Mouse (Mus musculus): ENCODE results near the gene Tpra1.

Gene Tpra1

DNA sequence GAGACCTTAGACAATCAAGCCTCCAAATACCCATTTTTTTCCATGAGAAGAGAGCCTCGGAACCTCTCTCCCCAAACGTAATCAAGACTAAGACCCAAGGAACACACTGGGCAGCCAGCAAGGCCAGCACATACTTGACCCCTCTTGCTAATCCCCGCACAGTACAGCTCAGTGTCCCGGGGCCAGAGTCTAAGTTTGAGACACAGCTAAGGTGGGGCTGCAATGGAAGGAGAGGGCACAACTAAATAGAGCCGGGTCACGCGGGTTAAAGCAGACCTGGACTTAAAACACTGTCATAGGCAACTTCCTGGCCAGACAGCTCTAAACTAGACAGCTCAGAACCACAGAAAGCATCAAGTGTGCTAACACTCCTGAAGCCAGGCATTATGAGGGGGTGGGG is 11.2 kb upstream of the Tpra1 start:
- DNase-seq (ENCODE audit: low spot score), result no peak

DNA sequence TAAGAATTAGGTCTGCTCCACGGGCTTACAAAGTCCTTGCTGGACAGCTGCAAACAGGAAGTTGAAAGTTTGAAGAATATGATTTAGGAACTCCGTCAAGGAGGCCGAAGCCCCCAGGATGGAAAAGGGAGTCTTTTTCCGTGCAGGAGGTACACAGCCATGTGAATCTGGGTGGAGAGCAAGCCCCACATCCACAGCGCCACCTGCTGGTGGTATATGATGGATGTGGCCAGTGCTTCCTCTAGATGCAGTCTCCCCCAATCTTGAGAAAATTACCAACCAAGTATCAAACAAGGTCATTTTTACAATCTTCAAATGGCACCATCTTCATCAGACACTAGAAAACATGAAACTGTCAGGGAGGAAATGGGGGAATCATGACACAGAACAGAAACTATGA is 8.5 kb upstream of the Tpra1 start:
- no peak for DNase-seq (ENCODE audit: low spot score)

DNA sequence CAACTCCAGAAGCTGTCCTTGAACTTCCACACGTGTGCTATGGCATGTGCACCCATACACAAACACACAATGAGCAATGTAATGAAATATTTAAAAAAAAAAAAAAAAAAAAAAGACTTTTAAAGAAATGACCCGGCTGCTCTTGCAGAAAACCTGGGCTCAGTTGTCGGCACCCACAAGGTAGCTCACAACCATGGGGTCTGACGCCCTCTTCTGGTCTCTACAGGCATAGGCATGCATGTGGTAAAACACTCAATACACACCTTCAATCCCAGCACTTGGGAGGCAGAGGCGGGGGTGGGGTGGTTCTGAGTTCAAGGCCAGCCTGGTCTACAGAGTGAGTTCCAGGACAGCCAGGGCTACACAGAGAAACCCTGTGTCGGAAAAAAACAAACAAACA is 6.1 kb upstream of the Tpra1 start:
- no peak for DNase-seq (ENCODE audit: low spot score)

DNA sequence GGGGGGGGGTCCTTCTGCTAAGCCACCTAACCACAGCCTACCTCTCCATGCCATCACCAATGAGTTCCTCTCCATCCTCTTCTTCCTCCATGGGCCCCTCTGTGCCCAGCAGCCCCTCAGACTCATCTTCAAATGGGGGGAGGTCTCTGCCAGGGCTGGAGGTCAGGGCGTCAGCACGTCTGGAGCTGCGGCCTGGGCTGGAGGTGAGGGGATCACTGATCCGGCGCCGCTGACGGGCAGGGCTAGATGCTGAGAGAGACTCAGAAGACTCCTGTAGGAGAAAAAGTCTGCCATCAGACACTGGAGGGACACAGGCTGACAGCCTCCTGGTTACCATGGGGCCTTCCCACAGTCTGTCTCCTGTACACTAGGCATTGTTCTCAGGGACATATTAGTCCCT is 4.8 kb upstream of the Tpra1 start:
- no peak for DNase-seq (ENCODE audit: low spot score)

DNA sequence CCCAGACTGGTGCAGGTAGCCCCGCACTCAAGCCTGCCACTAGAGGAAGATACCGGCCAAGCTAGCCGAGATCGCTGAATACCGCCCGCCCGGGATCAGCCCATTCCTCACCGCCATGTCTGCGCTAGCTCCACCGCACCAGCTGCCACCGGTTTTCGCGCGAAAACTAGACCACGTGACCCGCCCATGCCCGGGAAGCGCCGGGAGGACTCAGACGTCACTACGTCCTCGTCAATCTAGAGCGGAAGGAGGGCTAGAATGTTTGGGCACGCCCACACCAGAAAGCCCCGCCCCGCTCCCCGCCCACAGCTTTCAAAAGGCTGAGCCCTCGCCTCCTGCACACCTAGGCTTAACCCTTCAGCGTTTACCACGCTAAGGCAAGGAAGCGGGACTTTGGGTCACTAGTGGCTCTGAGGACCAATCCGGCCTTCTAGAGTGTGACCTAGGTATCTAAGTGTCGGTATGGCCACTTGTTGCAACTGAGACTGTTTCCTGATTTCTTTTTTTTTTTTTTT is 3.5 kb upstream of the Tpra1 start, which contains the start of gene Mcm2:
Mcm2 (minus strand) TSS at position 247 of the 515 bp plus-strand sequence.
- peak; percentile 84 for DNase-seq (ENCODE audit: low spot score)

DNA sequence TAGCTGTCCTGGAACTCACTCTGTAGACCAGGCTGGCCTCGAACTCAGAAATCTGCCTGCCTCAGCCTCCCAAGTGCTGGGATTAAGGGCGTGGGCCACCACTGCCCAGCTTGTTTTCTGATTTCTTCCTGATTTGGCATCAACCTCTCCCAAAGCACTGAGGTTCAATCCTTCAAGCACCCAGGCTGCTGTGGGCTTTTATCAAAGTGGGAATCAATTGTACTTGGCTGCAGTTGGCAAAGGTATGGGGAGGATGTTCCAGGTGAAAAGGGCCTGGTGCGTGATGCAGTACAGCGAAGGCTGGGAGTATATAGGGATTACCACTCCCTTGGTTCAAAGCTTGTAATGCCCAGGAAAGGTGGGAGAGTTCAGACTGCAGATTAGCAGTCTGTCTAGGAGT is 3.0 kb upstream of the Tpra1 start:
- no peak for DNase-seq (ENCODE audit: low spot score)

DNA sequence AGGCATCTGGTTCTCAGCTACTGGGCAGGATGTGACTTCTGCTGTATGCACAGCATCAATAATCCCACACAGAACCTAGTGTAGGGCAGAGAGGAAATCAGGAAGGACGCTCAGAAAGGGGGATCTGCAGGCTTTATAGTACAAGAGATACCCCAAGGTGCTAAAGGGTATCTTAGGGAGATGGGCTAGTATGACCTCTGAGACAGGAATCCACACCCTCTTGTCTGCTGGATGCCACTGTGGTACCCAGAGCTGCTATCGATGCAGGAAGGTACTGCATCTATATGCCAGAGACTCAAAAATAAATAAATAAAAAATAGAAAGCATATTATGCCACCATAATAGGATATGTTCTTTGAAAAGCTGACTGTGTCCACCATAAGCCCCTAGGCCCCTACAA is 2.4 kb upstream of the Tpra1 start:
- no peak for DNase-seq (ENCODE audit: low spot score)

DNA sequence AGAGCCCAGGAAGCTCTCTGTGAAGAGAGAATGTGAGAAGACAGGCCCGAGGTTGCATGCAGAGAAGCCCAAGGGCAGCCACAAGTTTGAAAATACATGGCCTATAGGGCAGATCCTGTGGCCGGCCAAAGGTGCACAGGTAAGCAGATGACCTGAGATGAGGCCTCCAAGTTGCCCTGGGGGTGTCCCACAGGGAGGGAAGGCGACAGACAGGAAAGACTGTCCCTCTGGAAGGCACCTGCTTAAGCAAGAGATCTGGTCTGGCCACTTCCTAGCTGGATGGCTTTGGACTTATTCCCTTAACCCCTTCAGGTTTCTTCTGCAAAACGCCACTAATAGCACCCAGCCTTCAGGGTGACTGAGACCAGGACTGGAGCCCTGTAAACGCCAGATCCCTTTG is 580 bp upstream of the Tpra1 start:
- DNase-seq (ENCODE audit: low spot score), result no peak

DNA sequence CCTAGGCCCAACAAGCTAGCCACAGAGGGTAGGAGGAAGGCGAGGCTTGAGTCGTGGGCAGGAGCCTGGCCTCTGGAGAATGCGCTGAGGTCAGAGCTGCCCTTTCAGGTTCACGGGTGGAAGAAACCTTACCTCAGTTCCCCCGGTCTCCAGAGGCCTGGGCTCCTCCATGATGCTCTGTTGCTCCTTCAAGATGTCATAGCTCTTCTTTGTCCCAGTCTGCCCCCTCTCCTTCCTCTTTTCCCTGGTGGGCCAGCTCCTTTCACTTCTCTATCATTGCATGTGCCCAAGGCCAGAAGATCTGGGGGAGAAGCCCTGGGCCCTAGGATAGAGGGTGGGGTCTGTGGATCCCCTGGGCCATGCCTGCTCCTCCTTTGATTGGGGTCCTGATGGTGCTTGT is 1.7 kb downstream of the Tpra1 start:
- DNase-seq (ENCODE audit: low spot score), result no peak

DNA sequence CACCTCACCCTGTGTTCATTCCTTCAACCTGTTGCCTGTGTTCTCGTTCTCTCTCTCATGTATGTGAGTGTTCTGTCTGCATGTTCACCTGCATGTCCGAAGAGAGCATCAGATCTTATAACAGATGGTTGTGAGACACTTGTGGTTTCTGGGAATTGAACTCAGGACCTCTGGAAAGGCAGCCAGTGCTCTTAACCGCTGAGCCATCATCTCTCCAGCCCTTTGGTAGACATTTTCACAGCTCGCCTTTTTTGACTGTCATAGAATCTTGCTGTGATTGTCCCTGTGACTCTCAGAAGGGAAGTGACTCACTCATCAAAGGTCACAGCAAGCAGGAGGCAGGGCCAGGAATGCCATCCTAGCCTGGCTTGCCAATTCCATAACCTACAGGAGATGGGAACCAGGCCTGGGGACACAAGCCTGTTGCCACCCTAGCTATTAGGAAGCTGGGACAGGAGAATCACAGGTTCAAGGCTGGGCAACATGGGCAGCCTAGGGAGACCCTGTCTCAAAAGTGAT is 2.5 kb downstream of the Tpra1 start:
- no peak for DNase-seq (ENCODE audit: low spot score)

DNA sequence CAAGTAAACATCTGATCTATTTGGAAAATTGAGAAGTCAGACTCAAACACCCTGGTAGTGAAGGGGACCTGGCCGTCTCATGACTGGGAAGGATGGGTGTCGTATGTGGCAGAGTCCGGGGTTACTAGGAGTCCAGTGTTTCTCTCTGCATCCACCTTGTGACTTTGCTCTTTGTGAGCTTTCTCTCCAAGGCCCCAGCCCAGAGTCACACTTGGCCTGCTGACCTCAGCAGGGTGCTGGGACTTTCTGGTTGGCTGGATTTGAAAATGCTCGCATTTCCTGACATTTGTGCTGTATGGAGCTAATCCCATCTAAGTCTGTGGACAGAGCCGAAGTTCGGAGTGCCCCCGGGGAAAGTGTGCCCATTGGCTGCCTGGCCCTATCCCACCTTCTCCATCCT is 3.0 kb downstream of the Tpra1 start:
- no peak for DNase-seq (ENCODE audit: low spot score)

DNA sequence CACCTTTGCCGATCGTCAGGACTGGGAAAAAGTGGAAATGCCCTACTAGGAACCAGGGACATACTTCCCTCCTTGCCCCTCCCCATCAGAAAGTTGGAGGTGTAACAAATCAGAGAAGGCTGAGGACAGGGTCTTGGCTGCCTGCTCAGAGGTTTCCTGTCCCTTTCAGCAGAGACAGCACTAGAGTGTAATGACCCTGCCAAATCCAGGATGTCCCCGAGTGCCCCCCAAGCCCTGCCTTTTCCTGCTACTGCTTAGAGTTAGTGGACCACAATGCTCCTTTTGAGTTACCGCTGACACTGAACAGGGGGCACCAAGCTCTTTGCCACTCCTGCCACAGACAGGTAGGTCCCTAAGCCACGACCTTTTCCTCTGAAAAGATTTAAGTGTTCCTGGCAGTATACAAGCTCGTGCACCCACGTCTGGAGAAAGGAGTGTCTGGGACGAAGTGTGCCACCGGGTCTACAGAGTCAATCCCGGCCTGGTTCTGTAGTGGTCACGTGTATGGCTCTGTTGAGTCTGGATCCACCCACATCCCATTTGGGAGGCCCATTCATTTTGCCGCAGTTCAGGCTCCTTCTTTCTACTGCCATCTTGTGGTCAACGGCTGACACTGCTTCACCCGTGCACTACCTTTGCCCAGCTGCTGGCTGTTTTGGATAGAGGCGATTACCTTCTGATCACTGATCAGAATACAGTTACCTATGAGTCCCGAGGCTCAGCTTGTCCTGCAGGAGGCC is 4.5 kb downstream of the Tpra1 start:
- no peak for DNase-seq (ENCODE audit: low spot score)

DNA sequence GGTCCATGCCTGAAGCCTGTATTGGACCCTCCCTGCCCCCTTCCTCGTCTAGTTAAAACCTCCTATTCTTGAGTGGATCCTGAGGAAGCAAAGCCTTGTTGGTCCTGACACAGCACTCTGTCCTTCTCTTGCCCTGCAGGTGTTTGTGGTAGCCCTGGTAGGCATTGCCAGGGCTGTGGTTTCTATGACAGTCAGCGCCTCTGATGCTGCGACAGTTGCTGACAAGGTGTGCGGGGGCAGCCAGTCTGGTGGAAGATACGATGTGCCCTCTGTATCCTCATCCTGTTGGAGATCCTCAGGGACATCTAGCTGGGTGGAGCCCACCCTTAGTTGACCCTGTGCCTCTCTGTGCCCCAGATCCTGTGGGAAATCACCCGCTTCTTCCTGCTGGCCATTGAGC is 7.1 kb downstream of the Tpra1 start:
- DNase-seq (ENCODE audit: low spot score), result no peak

DNA sequence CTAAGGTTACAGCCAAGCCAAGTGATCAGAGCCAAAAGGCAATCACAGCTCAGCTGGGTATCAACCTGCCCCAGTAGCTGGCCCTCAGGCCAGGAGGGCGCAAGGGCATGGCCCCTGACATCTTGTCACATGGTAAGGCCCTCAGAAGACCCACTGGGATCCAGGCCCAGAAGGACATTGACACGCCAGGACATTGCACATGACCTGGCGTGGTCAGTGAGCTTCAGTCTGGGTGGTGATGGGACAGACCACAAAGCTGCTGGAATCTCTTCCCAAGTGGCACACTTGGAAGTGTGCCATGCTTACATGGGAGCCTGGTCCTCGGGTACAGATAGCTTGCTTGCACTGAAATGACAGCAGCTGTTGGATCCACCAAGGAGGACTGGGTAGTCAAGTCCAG is 11.0 kb downstream of the Tpra1 start:
- DNase-seq (ENCODE audit: low spot score), result no peak

DNA sequence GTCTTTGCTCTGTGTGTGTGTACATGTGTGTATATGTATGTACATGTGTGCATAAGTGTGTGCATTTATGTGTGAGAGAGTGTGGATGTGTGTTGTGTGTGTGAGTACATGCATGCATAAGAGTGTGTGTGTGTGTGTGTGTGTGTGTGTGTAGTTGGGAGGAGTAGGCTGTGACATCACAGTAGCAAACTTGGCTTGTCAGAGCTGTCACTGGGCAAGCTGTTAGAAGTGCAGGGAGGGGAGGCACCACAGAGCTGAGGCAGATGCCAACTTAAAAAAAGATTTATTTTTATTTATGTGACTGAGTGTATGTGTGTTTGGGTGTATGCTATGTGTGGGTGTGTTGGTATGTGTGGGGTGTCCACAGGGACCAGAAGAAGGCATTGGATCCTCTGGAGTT is 11.4 kb downstream of the Tpra1 start:
- DNase-seq (ENCODE audit: low spot score), result no peak

DNA sequence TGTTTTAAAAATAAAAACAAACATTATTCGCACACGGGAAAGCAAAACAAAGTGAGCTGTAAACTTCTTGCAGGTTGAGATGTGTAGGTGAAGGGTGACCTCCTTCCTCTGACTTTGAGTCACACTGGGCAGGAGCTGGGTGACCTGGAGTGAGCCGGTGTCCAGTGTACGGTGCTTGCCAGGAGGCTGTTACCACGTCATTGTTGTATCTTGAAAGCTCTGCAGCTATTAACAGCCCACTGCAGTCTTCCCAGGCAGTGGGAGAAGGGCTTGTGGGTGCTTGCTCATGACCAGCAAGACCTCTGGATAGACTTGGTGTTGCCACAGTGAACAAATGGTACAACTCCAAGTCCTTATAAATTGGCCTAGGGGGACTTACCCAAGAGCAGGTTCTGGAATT is 12.7 kb downstream of the Tpra1 start:
- DNase-seq (ENCODE audit: low spot score), result no peak

DNA sequence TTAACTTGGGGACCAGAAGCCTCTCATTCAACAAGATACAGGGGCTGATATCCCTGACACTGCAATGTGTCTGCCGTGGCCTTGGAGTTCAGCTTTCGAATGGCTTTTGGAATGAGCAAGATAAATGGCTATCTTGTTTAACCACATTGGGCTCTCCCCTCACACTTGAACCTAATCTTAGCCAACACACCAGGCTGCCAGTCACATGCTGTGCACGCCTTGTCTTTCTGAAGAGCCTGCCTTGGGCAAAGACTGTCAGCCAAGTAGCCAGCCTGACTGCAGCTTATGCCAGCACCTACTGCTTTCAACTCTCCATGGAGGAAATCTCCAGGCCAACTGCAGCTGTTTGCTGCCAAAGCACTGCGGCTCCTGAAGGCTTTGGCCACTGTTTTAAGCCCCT is 13.5 kb downstream of the Tpra1 start:
- no peak for DNase-seq (ENCODE audit: low spot score)

DNA sequence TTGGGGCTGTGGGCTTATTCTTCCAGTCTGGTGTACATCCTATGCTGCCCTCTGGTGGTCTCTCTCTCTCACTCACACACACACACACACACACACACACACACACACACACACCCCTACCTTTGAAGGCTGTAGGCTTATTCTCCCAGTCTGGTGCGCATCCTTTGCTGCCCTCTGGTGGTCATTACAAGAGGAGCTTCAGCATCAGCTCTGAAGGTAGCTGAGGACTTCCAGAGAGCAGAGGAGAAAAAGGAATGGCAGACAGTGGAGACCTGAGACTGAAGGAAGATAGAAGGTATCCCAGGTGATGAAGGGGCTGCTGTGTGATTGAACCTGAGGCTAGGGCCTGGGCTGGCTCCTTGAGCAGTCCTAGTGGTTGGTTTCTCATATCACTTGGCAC is 14.1 kb downstream of the Tpra1 start:
- DNase-seq (ENCODE audit: low spot score), result no peak

DNA sequence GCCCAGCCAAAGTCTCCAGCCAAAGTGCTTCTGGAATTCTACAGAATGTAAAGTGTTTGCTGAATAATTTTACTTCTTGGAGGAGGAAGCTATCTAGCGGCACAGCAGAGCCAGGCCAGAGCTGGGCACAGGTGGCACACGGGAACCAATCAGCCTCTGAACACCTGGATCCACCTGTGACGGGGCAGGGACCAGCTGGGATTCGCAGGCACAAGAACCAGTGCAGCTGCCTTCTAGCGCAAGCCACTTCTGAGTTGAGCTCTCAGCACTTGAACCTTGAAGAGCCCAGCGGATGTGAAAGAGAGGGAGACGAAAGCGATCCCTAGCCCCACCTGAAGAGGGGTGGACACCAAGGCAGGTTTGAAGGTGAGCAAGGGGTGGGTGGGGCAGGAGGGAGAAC is 16.8 kb downstream of the Tpra1 start:
- DNase-seq (ENCODE audit: low spot score), result no peak

DNA sequence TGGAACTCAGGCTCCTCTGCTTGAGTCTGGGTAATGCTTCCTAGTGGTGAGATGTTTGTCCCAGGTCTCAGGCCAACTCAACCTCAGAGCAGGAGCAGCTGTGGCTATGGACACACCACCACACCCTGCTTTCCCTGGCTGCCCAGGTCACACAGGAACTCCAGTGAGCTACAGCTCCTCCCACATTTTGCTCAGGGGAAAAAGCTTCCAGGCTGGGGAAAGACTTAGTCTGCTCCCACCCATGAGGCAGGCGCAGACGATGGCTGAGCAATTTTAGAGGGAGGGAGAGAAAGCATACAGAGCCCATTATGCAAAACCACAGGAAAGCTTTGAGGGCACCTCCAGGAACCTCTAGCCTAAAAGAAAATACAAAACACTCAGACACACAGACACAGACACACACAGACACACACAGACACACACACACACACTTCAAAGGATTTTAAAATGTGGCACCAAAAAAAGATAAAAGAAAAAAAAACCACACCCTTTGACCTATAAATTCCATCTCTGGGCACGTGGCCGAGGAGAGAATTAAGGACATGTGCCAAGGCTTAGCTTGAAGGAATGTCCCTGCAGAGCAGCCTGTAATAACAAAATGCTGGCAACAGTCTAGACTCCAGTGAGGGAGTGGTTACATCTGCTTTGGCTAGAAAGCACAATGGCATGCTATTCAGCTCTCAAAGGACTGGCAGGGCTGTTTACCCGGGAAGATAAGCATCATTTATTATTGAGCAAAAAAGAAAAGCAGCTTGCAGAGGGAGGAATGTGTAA is 22.6 kb downstream of the Tpra1 start:
- no peak for DNase-seq (ENCODE audit: low spot score)

DNA sequence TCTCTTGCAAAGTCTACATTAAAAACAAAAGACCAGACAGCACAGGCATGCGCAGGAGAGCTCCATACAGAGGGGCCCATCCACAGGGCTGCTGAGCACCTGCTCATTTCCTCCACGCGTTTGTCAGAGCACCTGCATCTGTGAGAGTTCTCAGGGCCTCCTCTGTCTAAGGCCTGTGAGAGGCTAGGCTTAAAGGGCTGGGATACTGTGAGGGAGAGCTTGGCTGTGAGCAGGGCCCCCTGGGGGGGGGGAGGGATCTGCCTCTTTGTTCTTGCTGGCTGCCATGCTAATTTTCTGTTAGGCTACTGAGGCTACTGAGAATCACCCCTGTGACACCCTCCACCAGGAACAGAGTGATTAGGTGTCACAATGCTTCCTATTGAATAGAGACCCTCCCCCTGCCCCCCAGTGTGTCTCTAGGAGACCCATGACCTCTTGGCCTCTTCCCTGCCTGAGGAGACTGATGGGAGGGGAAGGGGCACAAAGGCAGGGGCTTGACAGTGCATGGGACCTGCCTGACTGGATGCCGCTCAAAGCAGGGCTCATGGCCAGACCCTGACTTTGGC is 23.7 kb downstream of the Tpra1 start:
- DNase-seq (ENCODE audit: low spot score), result no peak

DNA sequence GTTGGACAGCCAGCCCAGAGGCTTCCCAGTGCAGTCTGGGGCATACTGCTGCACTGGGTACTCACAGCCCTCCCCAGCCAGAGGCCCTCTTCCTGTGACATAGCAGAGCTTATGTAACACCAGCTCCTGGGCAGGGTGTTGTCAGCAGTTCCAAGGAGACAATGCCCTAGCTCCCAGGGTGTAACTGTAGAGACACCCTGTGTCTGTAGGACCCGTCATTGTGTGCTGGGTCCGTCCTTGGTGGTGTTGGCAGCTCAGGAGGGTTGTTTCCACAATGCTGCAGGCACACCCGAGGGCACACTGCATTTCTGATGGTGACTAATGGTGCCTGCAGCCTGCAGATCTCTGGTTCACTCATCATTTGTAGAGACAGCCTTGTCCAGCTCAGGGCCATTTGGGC is 24.8 kb downstream of the Tpra1 start:
- no peak for DNase-seq (ENCODE audit: low spot score)

DNA sequence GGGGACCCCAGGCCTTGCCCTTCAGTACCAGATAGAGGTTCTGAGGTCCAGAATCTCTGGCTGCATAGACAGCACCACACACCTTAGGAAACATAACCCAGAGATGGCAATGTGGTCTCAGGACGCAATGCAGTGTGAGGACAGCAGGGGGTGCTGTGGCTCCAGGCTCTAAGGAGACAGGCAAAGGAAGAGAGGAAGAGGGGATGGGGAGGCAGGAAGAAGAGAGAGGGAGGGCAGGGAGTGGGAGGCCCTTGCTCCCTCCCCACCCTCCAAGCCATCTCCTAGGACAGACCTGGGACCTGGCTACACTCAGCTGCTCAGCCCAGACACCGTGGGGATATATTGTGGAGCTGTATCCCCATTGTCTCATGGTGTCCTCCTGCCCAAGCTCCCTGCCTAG is 25.5 kb downstream of the Tpra1 start:
- DNase-seq (ENCODE audit: low spot score), result peak; percentile 41
